Mouse (Mus musculus): ENCODE measurements around the gene Hnrnph1. TPM values are rescaled to one million over a fixed set of nuclear protein-coding genes. Genes with fewer than 3 reads are reported as not detected.

The Hnrnph1 gene
- polyA plus RNA-seq (2021; fragmentation: Nextera tagmentation), result 29.3 and 32.9 TPM in 2 replicates
- long read RNA-seq, experiment 1, transcript Hnrnph1-201 (14 exons, 2,225 nt), result major isoform, 15 of 62 reads
- long read RNA-seq, experiment 1, partial matches to known transcripts, result 27 of 62 reads
- long read RNA-seq, experiment 1, other reads (novel, unspliced or antisense), result 15 of 62 reads
- long read RNA-seq, experiment 2, transcript Hnrnph1-201 (14 exons, 2,225 nt), result major isoform, 68 of 235 reads
- long read RNA-seq, experiment 2, partial matches to known transcripts, result 49 of 235 reads
- long read RNA-seq, experiment 2, other reads (novel, unspliced or antisense), result 114 of 235 reads

GRCm38 (mm10) chr11:50376911-50377891, at the start of gene Hnrnph1:
TSS of gene Hnrnph1 (plus strand) at chr11:50376990.

GRCm38 (mm10) chr11:50354162-50354561, 22.6 kb upstream of the Hnrnph1 start, which contains the start of gene Cby3:
TSS of gene Cby3 (plus strand) at chr11:50354462.

GRCm38 (mm10) chr11:50430277-50431133, 53.7 kb downstream of the Hnrnph1 start, which contains the start of gene Rufy1:
TSS of gene Rufy1 (minus strand) at chr11:50431125.

Small RNAs within 50 kb of the gene (microRNA-seq; reads per million reads assigned to microRNA genes)
- not detected for gene Mir804

Other genes with a start within 250 kb of the Hnrnph1 start
- 71.5 and 76.8 TPM in 2 replicates for gene Tbc1d9b, start 245.6 kb upstream of the Hnrnph1 start, polyA plus RNA-seq (2021; fragmentation: Nextera tagmentation)
- 19.9 and 20.0 TPM in 2 replicates for gene Mrnip, start 202.5 kb upstream of the Hnrnph1 start, polyA plus RNA-seq (2021; fragmentation: Nextera tagmentation)
- 303 and 334 TPM in 2 replicates for gene Sqstm1, start 166.2 kb upstream of the Hnrnph1 start, polyA plus RNA-seq (2021; fragmentation: Nextera tagmentation)
- 13.5 and 13.6 TPM in 2 replicates for gene Mgat4b, start 166.1 kb upstream of the Hnrnph1 start, polyA plus RNA-seq (2021; fragmentation: Nextera tagmentation)
- 15.3 and 43.1 TPM in 2 replicates for gene Ltc4s, start 138.4 kb upstream of the Hnrnph1 start, polyA plus RNA-seq (2021; fragmentation: Nextera tagmentation)
- gene Maml1, start 84.7 kb upstream of the Hnrnph1 start, polyA plus RNA-seq (2021; fragmentation: Nextera tagmentation), result 0.84 and 1.1 TPM in 2 replicates
- 113 and 172 TPM in 2 replicates for gene Canx, start 51.3 kb upstream of the Hnrnph1 start, polyA plus RNA-seq (2021; fragmentation: Nextera tagmentation)
- gene Cby3, start 22.5 kb upstream of the Hnrnph1 start, polyA plus RNA-seq (2021; fragmentation: Nextera tagmentation), result 0.36 and 0.74 TPM in 2 replicates
- 23.4 and 23.5 TPM in 2 replicates for gene Rufy1, start 54.1 kb downstream of the Hnrnph1 start, polyA plus RNA-seq (2021; fragmentation: Nextera tagmentation)
- gene Adamts2, start 225.1 kb downstream of the Hnrnph1 start, polyA plus RNA-seq (2021; fragmentation: Nextera tagmentation), result 2.1 and 2.6 TPM in 2 replicates